Mouse (Mus musculus): Measurements from ENCODE around the gene Adamts10. TPM values are rescaled to one million over a fixed set of nuclear protein-coding genes. Genes with fewer than 3 reads are reported as not detected.

Adamts10 gene
- polyA plus RNA-seq, 1 experiment from 2014 or later = 142 TPM

Other genes with a start within 250 kb of the Adamts10 start
- 12.7 and 13.3 TPM in 2 replicates for gene Zfp955b, start 234.7 kb upstream of the Adamts10 start, polyA plus RNA-seq (2015; fragmentation: Nextera tagmentation; extraction: Ambion mirVana)
- gene Zfp81, start 165.3 kb upstream of the Adamts10 start, polyA plus RNA-seq (2015; fragmentation: Nextera tagmentation; extraction: Ambion mirVana) = 9.8 and 11.1 TPM in 2 replicates
- 17.8 and 19.6 TPM in 2 replicates for gene Zfp101, start 129.6 kb upstream of the Adamts10 start, polyA plus RNA-seq (2015; fragmentation: Nextera tagmentation; extraction: Ambion mirVana)
- not detected in 2 replicates for gene Actl9, start 91.3 kb upstream of the Adamts10 start, polyA plus RNA-seq (2015; fragmentation: Nextera tagmentation; extraction: Ambion mirVana)
- gene Myo1f, start 31.5 kb downstream of the Adamts10 start, polyA plus RNA-seq (2015; fragmentation: Nextera tagmentation; extraction: Ambion mirVana) = 4.6 and 5.2 TPM in 2 replicates
- 36.6 and 40.6 TPM in 2 replicates for gene Zfp414, start 104.9 kb downstream of the Adamts10 start, polyA plus RNA-seq (2015; fragmentation: Nextera tagmentation; extraction: Ambion mirVana)
- gene Pram1, start 113.9 kb downstream of the Adamts10 start, polyA plus RNA-seq (2015; fragmentation: Nextera tagmentation; extraction: Ambion mirVana) = 0.97 and 1.1 TPM in 2 replicates
- gene Hnrnpm, start 162.7 kb downstream of the Adamts10 start, polyA plus RNA-seq (2015; fragmentation: Nextera tagmentation; extraction: Ambion mirVana) = 325 and 344 TPM in 2 replicates
- gene March2, start 194.5 kb downstream of the Adamts10 start, polyA plus RNA-seq (2015; fragmentation: Nextera tagmentation; extraction: Ambion mirVana) = 58.8 and 60.7 TPM in 2 replicates
- gene Rab11b, start 236.3 kb downstream of the Adamts10 start, polyA plus RNA-seq (2015; fragmentation: Nextera tagmentation; extraction: Ambion mirVana) = 281 and 306 TPM in 2 replicates